Mouse (Mus musculus) hindbrain, postnatal 0 days (tissue): ENCODE measurements around the gene Epb41. TPM values are rescaled to one million over a fixed set of nuclear protein-coding genes. Genes with fewer than 3 reads are reported as not detected.

Experiments used
- ATAC-seq: fragments of 200-750 bp; cut with Nextera tagmentation; 2 replicates; pipeline ENCODE4 v1.8.0; 2017; ENCODE audit warnings: mild to moderate bottlenecking, moderate TSS enrichment, moderate library complexity
- DNase-seq: peaks from one replicate; pipeline ENCODE4 v3.0.0-alpha.2; 2015; ENCODE audit warnings: low spot score
- H3K27ac ChIP-seq: fragments of 300-500 bp; sonication (generic); 2 replicates; pipeline ENCODE4 v1.5.1; 2014; ENCODE audit warnings: mild to moderate bottlenecking
- H3K27me3 ChIP-seq: fragments of 300-500 bp; sonication (generic); 2 replicates; pipeline ENCODE4 v1.6.1; 2014; ENCODE audit warnings: low read length, mixed read lengths; ENCODE audit not compliant: insufficient read depth
- H3K36me3 ChIP-seq: fragments of 300-500 bp; sonication (generic); 2 replicates; pipeline ENCODE4 v1.6.1; 2014; ENCODE audit warnings: low read length, mixed read lengths; ENCODE audit not compliant: insufficient read depth
- H3K4me1 ChIP-seq: fragments of 300-500 bp; sonication (generic); 2 replicates; pipeline ENCODE4 v1.6.1; 2014; ENCODE audit warnings: antibody characterized with exemption, low read length, mixed read lengths; ENCODE audit not compliant: insufficient read depth
- H3K4me2 ChIP-seq: fragments of 300-500 bp; sonication (generic); 2 replicates; pipeline ENCODE4 v1.6.1; 2014; ENCODE audit warnings: low read depth, mild to moderate bottlenecking, low read length, moderate library complexity, mixed read lengths
- H3K4me3 ChIP-seq: fragments of 300-500 bp; sonication (generic); 2 replicates; pipeline ENCODE4 v1.5.1; 2014; ENCODE audit warnings: low read length
- H3K9ac ChIP-seq: fragments of 300-500 bp; sonication (generic); replicated peaks from 2 replicates; pipeline ENCODE4 v1.6.1; 2014; ENCODE audit warnings: mild to moderate bottlenecking, low read length, moderate library complexity, mixed read lengths
- H3K9me3 ChIP-seq: fragments of 300-500 bp; sonication (generic); 2 replicates; pipeline ENCODE4 v1.6.1; 2016; ENCODE audit warnings: low read length, mixed read lengths
- CTCF ChIP-seq: IDR thresholded peaks from 2 replicates; pipeline ENCODE4 v1.5.1; 2016; ENCODE audit warnings: antibody characterized with exemption, control low read depth, low read depth
- WGBS: fragments of 180-500 bp; shearing (Covaris S2); extraction: QIAGEN DNeasy Blood & Tissue Kit; methylation state at CpG from one replicate; pipeline ENCODE4 v1.1.7; 2014; 5-methylcytosine and 5-hydroxymethylcytosine counted together
- polyA plus RNA-seq: library from polyadenylated mRNA; unstranded; fragments of >200 nt; fragmentation: Nextera tagmentation; extraction: Ambion mirVana; gene quantifications from 2 replicates; pipeline ENCODE4 v1.2.1, GENCODE M21; 2015
- total RNA-seq: library from RNA; depleted of rRNA; stranded (reverse); fragments of >200 nt; gene quantifications from 2 replicates; pipeline ENCODE4 v1.2.3, GENCODE M21; 2014

Epb41 gene
- total and polyA plus RNA-seq, 2 experiments from 2014 or later: 33.3 to 69.7 TPM

GRCm38 (mm10) chr4:131918711-131919500 is 156.2 kb downstream of the Epb41 start:
- H3K27me3 ChIP-seq: peaks cover 48% of the 10 kb centered on the region
- DNase-seq (no peak), ATAC-seq (no peak)
- no peak overlapping the region for H3K4me2 ChIP-seq
- H3K27ac ChIP-seq: no peak overlapping the region
- 33% methylated on average over 15 of the region's 15 CpGs for WGBS
- TF ChIP-seq CTCF: no peak
- H3K9me3 ChIP-seq: no peaks in the 10 kb centered on the region
- H3K9ac ChIP-seq: no peak overlapping the region
- no peak overlapping the region for H3K4me3 ChIP-seq
- H3K36me3 ChIP-seq: peaks cover 6% of the 10 kb centered on the region; the same call in 1 of the 2 replicates
- peaks cover 7% of the 10 kb centered on the region; the same call in 1 of the 2 replicates for H3K4me1 ChIP-seq

GRCm38 (mm10) chr4:131918026-131918533 is 157.0 kb downstream of the Epb41 start:
- ATAC-seq: no peak
- WGBS: 75% methylated on average over 7 of the region's 7 CpGs
- H3K36me3 ChIP-seq: peaks cover 4% of the 10 kb centered on the region; the same call in 1 of the 2 replicates

GRCm38 (mm10) chr4:131917010-131917555 is 158.0 kb downstream of the Epb41 start:
- TF ChIP-seq CTCF: no peak
- Histone ChIP-seq H3K27ac (no peak overlapping the region), H3K9me3 (no peaks in the 10 kb centered on the region), H3K9ac (no peak overlapping the region), H3K4me1 (peaks cover 7% of the 10 kb centered on the region; the same call in 1 of the 2 replicates), H3K36me3 (no peaks in the 10 kb centered on the region), H3K4me3 (no peak overlapping the region), H3K27me3 (peaks cover 41% of the 10 kb centered on the region), H3K4me2 (no peak overlapping the region)
- DNase-seq: no peak
- WGBS: 84% methylated on average over 10 of the region's 10 CpGs
- no peak for ATAC-seq

More at GRCm38 (mm10) chr4:131918026-131918533, 157.0 kb downstream of the Epb41 start:
- H3K4me2 ChIP-seq: no peak overlapping the region
- peaks cover 44% of the 10 kb centered on the region for H3K27me3 ChIP-seq
- TF ChIP-seq CTCF: no peak
- DNase-seq: no peak
- H3K27ac ChIP-seq: no peak overlapping the region
- H3K9me3 ChIP-seq: no peaks in the 10 kb centered on the region
- H3K4me1 ChIP-seq: peaks cover 7% of the 10 kb centered on the region; the same call in 1 of the 2 replicates
- no peak overlapping the region for H3K9ac ChIP-seq
- H3K4me3 ChIP-seq: no peak overlapping the region

GRCm38 (mm10) chr4:131916425-131916824 is 158.7 kb downstream of the Epb41 start:
- Histone ChIP-seq H3K27me3 (peaks cover 39% of the 10 kb centered on the region; the same call in 1 of the 2 replicates), H3K4me1 (peaks cover 7% of the 10 kb centered on the region; the same call in 1 of the 2 replicates), H3K4me3 (no peak overlapping the region), H3K4me2 (no peak overlapping the region), H3K9ac (no peak overlapping the region), H3K36me3 (no peaks in the 10 kb centered on the region), H3K9me3 (no peaks in the 10 kb centered on the region), H3K27ac (no peak overlapping the region)
- TF ChIP-seq CTCF: peak; percentile 86
- peak; percentile 54; the same call in 1 of the 2 replicates for ATAC-seq
- DNase-seq: peak; percentile 65
- 10% methylated on average over 15 of the region's 15 CpGs for WGBS

- Histone ChIP-seq H3K4me1 (peaks cover 7% of the 10 kb centered on the region), H3K4me3 (no peak overlapping the region), H3K27ac (no peak overlapping the region), H3K36me3 (no peaks in the 10 kb centered on the region), H3K4me2 (no peak overlapping the region), H3K9me3 (no peaks in the 10 kb centered on the region), H3K27me3 (peaks cover 39% of the 10 kb centered on the region; the same call in 1 of the 2 replicates), H3K9ac (no peak overlapping the region)
- no peak for TF ChIP-seq CTCF
- ATAC-seq (no peak), DNase-seq (no peak)
- WGBS: 29% methylated on average over 13 of the region's 13 CpGs
Measured at GRCm38 (mm10) chr4:131915821-131916328, 159.2 kb downstream of the Epb41 start.

- Histone ChIP-seq H3K27ac (no peak overlapping the region), H3K4me1 (peaks cover 12% of the 10 kb centered on the region), H3K9ac (no peak overlapping the region; the same call in 1 of the 2 replicates), H3K4me3 (peak overlapping the region; percentile 23), H3K4me2 (peak overlapping the region; percentile 55), H3K36me3 (no peaks in the 10 kb centered on the region), H3K27me3 (peaks cover 39% of the 10 kb centered on the region; the same call in 1 of the 2 replicates), H3K9me3 (no peaks in the 10 kb centered on the region)
- no peak for TF ChIP-seq CTCF
- DNase-seq: peak; percentile 51
- ATAC-seq: no peak
- WGBS: 4% methylated on average over 31 of the region's 31 CpGs
Measured at GRCm38 (mm10) chr4:131914891-131915469, 160.1 kb downstream of the Epb41 start.
